Comparison of ENCODE assay signal across 16 mouse cellular contexts in the genomic region with DNA sequence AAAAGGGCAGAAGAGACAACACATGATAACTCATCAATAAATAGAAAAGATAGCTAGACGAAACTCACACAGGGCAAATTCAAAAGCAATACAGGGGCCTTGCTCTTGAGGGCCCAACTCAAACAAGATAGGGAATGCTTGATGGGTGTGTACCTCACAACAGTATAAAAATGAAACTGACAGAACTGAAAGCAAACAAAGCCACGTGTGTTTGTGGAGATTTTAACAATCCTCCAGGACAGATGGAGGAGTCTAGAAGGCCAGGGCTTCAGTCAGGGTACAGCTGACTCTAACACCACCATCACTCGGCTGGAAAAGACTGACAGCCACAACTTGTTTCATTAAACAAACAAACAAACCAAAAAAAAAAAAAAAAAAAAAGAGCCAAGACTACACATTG. TPM values are rescaled to one million over a fixed set of nuclear protein-coding genes. Genes with fewer than 3 reads are reported as not detected.
"Had no signal": no experiment of that assay in that cellular context is flagged by ENCODE, and none has a peak within 500 bp of the region (broad histone marks: within the 10 kb centered on the region; RNA-seq: fewer than 3 reads in every experiment).

No protein-coding gene starts in this region.

- H3K27me3 ChIP-seq: neural tube, embryonic 15.5 days; stomach, embryonic 15.5 days had no signal

- H3K27ac ChIP-seq: neural tube, embryonic 15.5 days; stomach, embryonic 15.5 days; stomach, postnatal 0 days had no signal

- H3K9ac ChIP-seq: neural tube, embryonic 15.5 days; stomach, embryonic 15.5 days had no signal

- H3K36me3 ChIP-seq: neural tube, embryonic 15.5 days; stomach, embryonic 15.5 days had no signal

- H3K4me1 ChIP-seq: neural tube, embryonic 15.5 days; stomach, embryonic 15.5 days had no signal

- H3K4me3 ChIP-seq: neural tube, embryonic 15.5 days; stomach, embryonic 15.5 days had no signal

- H3K9me3 ChIP-seq: neural tube, embryonic 15.5 days; stomach, embryonic 15.5 days had no signal

- DNase-seq: retina, postnatal 1 day; right cerebral cortex, adult 18-20 months; right cerebral cortex, postnatal 14 days; right cerebral cortex, postnatal 25 days; right cerebral cortex, postnatal 4 days; spleen, adult 18-20 months; thymus, adult 18-20 months; thymus, adult 2 months; thymus, postnatal 14 days; thymus, postnatal 25 days; thymus, postnatal 36 days; thymus, postnatal 4 days had no signal

- H3K4me2 ChIP-seq: neural tube, embryonic 15.5 days; stomach, embryonic 15.5 days had no signal

RNA-seq across cellular contexts. Expression of a gene that starts 44.3 kb away (rescaled TPM):
- total RNA-seq: neutrophil, adult 5-6 weeks had no signal
